ENCODE assay signal across 8 mouse cellular contexts in genomic region chr1:21014463-21014862, GRCm38 (mm10).
DNase-seq lines count a peak whose midpoint lies in the region; ATAC-seq lines count a peak whose summit lies in the region.

No protein-coding gene starts in this region.

- DNase-seq in kidney, adult 11 months, result peak; percentile 20
- DNase-seq in kidney, adult 18-20 months, result no peak
- DNase-seq in heart, postnatal 10 days, result peak; percentile 79 to 83
- peak; percentile 30 for DNase-seq in urinary bladder, postnatal 10 days (ENCODE audit: low spot score)
- DNase-seq in layer of hippocampus, postnatal 10 days (ENCODE audit: low spot score in 2 of 2), result no peak

- no peaks in the 10 kb centered on the region for H3K27me3 ChIP-seq in lung, embryonic 15.5 days
- H3K27me3 ChIP-seq in neural tube, embryonic 15.5 days (replicated peaks), result no peaks in the 10 kb centered on the region

- H3K4me1 ChIP-seq in brown adipose tissue, adult 24 weeks (ENCODE audit: control insufficient read depth, insufficient read depth, insufficient read length, low read length), result peaks cover 3% of the 10 kb centered on the region; the same call in 1 of the 2 replicates
- no peaks in the 10 kb centered on the region for H3K4me1 ChIP-seq in lung, embryonic 15.5 days
- no peaks in the 10 kb centered on the region for H3K4me1 ChIP-seq in neural tube, embryonic 15.5 days

- peak; percentile 27; the same call in 1 of the 2 replicates for ATAC-seq in lung, embryonic 15.5 days (ENCODE audit: borderline replicate concordance, extremely low read depth, low FRiP score, low TSS enrichment)
- ATAC-seq in neural tube, embryonic 15.5 days (ENCODE audit: low FRiP score), result no peak

- no peaks in the 10 kb centered on the region for H3K9me3 ChIP-seq in lung, embryonic 15.5 days
- no peaks in the 10 kb centered on the region for H3K9me3 ChIP-seq in neural tube, embryonic 15.5 days (replicated peaks)

- no peak overlapping the region for H3K4me3 ChIP-seq in brown adipose tissue, adult 24 weeks (ENCODE audit: insufficient read depth, low read depth, low read length)
- no peak overlapping the region for H3K4me3 ChIP-seq in lung, embryonic 15.5 days
- no peak overlapping the region for H3K4me3 ChIP-seq in neural tube, embryonic 15.5 days (replicated peaks)

- H3K27ac ChIP-seq in brown adipose tissue, adult 24 weeks (replicated peaks; ENCODE audit: low read depth, low read length), result peak overlapping the region; percentile 45; the same call in 1 of the 2 replicates
- no peak overlapping the region for H3K27ac ChIP-seq in lung, embryonic 15.5 days
- H3K27ac ChIP-seq in neural tube, embryonic 15.5 days (replicated peaks), result no peak overlapping the region

- H3K9ac ChIP-seq in lung, embryonic 15.5 days, result no peak overlapping the region
- H3K9ac ChIP-seq in neural tube, embryonic 15.5 days (replicated peaks), result no peak overlapping the region

- intact Hi-C loops in heart, postnatal 10 days (cut with DNase I), result no loop called here

- H3K36me3 ChIP-seq in lung, embryonic 15.5 days, result peaks cover 14% of the 10 kb centered on the region; the same call in 1 of the 2 replicates
- no peaks in the 10 kb centered on the region for H3K36me3 ChIP-seq in neural tube, embryonic 15.5 days

- WGBS in lung, embryonic 15.5 days, result 47% methylated on average over 8 of the region's 8 CpGs
- WGBS in neural tube, embryonic 15.5 days, result 75% methylated on average over 8 of the region's 8 CpGs

- H3K4me2 ChIP-seq in lung, embryonic 15.5 days, result no peak overlapping the region
- H3K4me2 ChIP-seq in neural tube, embryonic 15.5 days, result no peak overlapping the region

Comparison
In these comparisons a context has a peak if more than half of its experiments do, and no peak if none do; other contexts are left out.
1. DNase-seq: peak in kidney, adult 11 months (single experiment), heart, postnatal 10 days (2 of 2) and urinary bladder, postnatal 10 days (single experiment); none in kidney, adult 18-20 months (single experiment) and layer of hippocampus, postnatal 10 days (0 of 2).